Mouse (Mus musculus) ES-E14 (cell line): ENCODE data around the gene Rasa3. TPM values are rescaled to one million over a fixed set of nuclear protein-coding genes. Genes with fewer than 3 reads are reported as not detected.

Source experiments
- DNase-seq: peaks from one replicate; pipeline ENCODE4 v3.0.0-alpha.2; 2013; ENCODE audit warnings: low read depth, low spot score
- H3K27ac ChIP-seq: 2 replicates; pipeline ENCODE4 v1.5.1; 2012; ENCODE audit warnings: low read depth, mild to moderate bottlenecking, low read length, moderate library complexity, mixed read lengths; ENCODE audit not compliant: poor library complexity, insufficient read depth, severe bottlenecking
- H3K36me3 ChIP-seq: 2 replicates; pipeline ENCODE4 v1.6.1; 2012; ENCODE audit warnings: mild to moderate bottlenecking, low read length, moderate library complexity, mixed read lengths; ENCODE audit not compliant: control insufficient read depth, poor library complexity, insufficient read depth, severe bottlenecking
- H3K4me1 ChIP-seq, 2 experiments: fragments of 150-350 bp in 1 of 2; sonication (generic) in 1 of 2; 2 replicates each; pipeline ENCODE4 v1.6.1; 2012; ENCODE audit warnings: low read length in 2 of 2, mild to moderate bottlenecking in 1 of 2, mixed read lengths in 1 of 2; ENCODE audit not compliant: control insufficient read depth in 2 of 2, insufficient read depth in 2 of 2, poor library complexity in 1 of 2
- H3K4me3 ChIP-seq, 2 experiments: fragments of 150-350 bp in 1 of 2; sonication (generic) in 1 of 2; 2 replicates each; pipeline ENCODE4 v1.5.1; 2012; ENCODE audit warnings: low read length in 2 of 2, low read depth in 1 of 2, mild to moderate bottlenecking in 1 of 2, mixed read lengths in 1 of 2; ENCODE audit not compliant: insufficient read depth in 1 of 2, poor library complexity in 1 of 2, severe bottlenecking in 1 of 2
- H3K9ac ChIP-seq: 2 replicates; pipeline ENCODE4 v1.6.1; 2012; ENCODE audit warnings: low read depth, mild to moderate bottlenecking, low read length, mixed read lengths; ENCODE audit not compliant: poor library complexity, insufficient read depth, severe bottlenecking
- H3K9me3 ChIP-seq: fragments of 150-350 bp; sonication (generic); 2 replicates; pipeline ENCODE4 v1.6.1; 2012; ENCODE audit warnings: low read depth, mild to moderate bottlenecking, low read length; ENCODE audit not compliant: control insufficient read depth, insufficient read depth
- CHD2 ChIP-seq: IDR thresholded peaks from 2 replicates; pipeline ENCODE4 v1.6.1; 2014; ENCODE audit warnings: mild to moderate bottlenecking, low read depth, low read length, inconsistent platforms
- HCFC1 ChIP-seq: IDR thresholded peaks from 2 replicates; pipeline ENCODE4 v1.6.1; 2012; ENCODE audit warnings: low read length, inconsistent platforms, borderline replicate concordance; ENCODE audit not compliant: insufficient read depth
- MAFK ChIP-seq: IDR thresholded peaks from 2 replicates; pipeline ENCODE4 v1.6.1; 2014; ENCODE audit warnings: mild to moderate bottlenecking, low read depth, low read length, inconsistent platforms; ENCODE audit not compliant: insufficient read depth
- ZC3H11A ChIP-seq: IDR thresholded peaks from 2 replicates; pipeline ENCODE4 v1.6.1; 2012; ENCODE audit warnings: low read depth, mild to moderate bottlenecking, inconsistent platforms, low read length, borderline replicate concordance
- ZNF384 ChIP-seq: IDR thresholded peaks from 2 replicates; pipeline ENCODE4 v1.6.1; 2012; ENCODE audit warnings: low read depth, low read length, inconsistent platforms
- in situ Hi-C, 2 experiments: fragments of 600-800 bp; cut with MboI; formaldehyde crosslinking; loops; one replicate each; pipeline ENCODE4 v1.15.1; 2025; ENCODE audit warnings: low sequenced_read_pairs in 2 of 2, inconsistent platforms in 1 of 2; ENCODE audit not compliant: unreplicated experiment in 2 of 2
- total RNA-seq: library from RNA; depleted of rRNA; stranded (reverse); fragments of 300-350 nt; gene quantifications from 2 replicates; pipeline ENCODE4 v1.2.3, GENCODE M21; 2012

Rasa3 gene
- total RNA-seq, 1 experiment = 14.4 TPM

DNA sequence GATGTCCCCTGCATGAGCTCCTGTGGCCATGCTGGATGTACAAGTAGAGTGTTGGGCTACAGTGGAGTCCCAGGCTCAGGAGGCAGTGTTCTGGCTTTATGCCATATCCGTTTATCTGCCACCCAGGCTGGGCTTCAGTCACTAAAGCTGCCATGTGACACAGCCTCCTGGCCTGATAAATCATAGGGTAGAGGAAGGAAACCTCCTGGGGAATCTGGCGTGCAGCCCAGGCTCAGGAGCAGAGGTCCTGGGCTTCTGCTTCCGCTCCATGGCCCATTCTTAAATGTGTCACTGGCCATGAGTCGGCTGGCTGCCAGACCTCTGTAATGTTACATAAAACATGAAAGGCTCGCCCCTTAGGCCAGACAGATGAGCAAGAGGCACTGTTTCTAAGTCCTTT lies 146.5 kb downstream of the Rasa3 start:
- Histone ChIP-seq H3K9me3 (no peaks in the 10 kb centered on the region), H3K4me1 (no peaks in the 10 kb centered on the region), H3K9ac (no peak overlapping the region), H3K4me3 (no peak overlapping the region), H3K36me3 (no peaks in the 10 kb centered on the region), H3K27ac (no peak overlapping the region)
- DNase-seq = no peak
- in situ Hi-C loops = no loop called here
- TF ChIP-seq MAFK = no peak
- TF ChIP-seq HCFC1 = no peak
- no peak for TF ChIP-seq ZNF384

DNA sequence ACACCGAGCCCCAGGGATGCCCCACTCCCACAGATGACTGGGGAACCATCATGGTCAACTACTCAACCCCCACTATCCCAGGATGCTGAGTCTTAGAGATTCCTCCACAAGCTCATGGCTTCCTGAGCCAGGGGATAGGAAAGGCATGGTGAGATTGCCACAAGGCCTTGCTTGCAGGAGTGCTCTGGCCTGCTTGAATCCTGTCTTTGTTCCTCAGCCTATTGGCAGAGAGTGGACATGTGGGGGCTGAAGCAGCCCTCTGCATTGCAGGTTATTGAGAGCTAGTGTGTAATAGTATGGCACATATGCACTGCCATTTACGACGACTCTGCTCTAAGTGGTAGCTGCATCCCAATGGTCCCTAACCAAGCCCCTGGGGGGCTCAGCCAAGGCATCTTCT lies 147.0 kb downstream of the Rasa3 start:
- no peak for DNase-seq
- no peak overlapping the region for H3K9ac ChIP-seq
- in situ Hi-C loops = no loop called here

DNA sequence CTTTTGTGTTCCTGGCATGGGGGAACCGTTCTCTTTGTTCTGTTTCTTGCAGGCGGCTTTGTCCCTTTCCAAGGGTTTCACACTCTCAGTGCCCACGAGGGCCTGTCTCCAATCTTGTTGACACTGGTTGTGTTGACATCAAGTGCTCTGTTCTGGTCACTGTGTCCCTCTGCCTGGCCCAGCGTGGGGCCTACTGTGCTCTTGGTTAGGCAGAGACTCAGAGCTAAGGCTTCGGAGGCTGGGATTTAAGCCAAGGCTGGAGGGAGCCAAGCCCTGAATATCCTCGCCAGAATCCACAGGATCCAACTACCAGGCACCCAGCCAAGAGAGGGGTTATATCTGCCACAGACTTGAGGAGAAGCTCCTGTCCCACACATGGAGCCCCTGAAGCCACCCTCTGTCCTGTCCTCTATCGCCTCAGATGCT lies 147.5 kb downstream of the Rasa3 start:
- Histone ChIP-seq H3K4me1 (no peaks in the 10 kb centered on the region), H3K4me3 (no peak overlapping the region), H3K9ac (no peak overlapping the region), H3K36me3 (no peaks in the 10 kb centered on the region), H3K9me3 (no peaks in the 10 kb centered on the region), H3K27ac (no peak overlapping the region)
- in situ Hi-C loops = no loop called here
- TF ChIP-seq ZC3H11A (no peak), CHD2 (no peak), MAFK (no peak), ZNF384 (no peak)
- no peak for DNase-seq

More for the DNA sequence above, 147.0 kb downstream of the Rasa3 start:
- Histone ChIP-seq H3K27ac (no peak overlapping the region), H3K36me3 (no peaks in the 10 kb centered on the region), H3K4me1 (no peaks in the 10 kb centered on the region), H3K4me3 (no peak overlapping the region), H3K9me3 (no peaks in the 10 kb centered on the region)
- TF ChIP-seq ZNF384 = no peak
- no peak for TF ChIP-seq CHD2
- no peak for TF ChIP-seq HCFC1
- TF ChIP-seq ZC3H11A = no peak
- TF ChIP-seq MAFK = no peak

DNA sequence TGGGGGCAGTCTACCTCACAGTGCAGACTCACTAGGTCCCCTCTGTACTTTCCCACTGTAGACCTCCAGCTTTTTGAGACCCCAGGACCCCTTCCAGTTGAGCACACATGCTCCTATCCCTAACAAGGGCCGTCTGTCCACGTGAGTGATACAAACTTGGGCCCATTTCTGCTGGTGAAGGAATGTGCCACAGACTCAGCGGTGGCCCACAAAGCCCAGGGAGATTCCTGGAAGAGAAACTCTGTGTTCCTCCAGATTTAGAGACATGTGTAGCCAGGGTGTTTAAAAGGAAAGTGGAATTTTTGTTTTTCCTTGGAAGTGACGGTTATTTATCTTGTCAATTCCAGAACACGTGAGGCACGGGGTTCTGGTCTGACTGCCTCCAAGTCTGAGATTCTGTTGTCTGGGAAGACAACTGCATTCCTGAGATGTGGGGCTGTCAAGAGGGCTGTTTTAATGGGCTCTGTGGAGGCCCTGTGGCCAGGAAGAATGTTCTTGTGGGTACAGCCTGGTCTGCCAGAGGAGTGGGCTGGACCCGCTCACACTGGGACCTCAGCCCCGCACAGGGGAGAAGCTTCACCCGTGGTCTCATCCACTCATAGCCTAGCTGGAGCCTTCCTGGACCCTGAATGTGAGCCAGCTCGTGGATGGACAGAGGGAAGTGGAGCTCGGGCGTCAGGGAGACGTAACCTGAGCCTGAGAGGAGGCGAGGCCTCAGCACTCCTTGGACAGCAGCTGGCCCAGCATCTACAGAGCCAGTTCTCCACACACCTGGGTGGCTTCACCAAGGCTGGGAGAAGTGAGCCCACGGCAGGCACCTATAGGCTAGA lies 148.2 kb downstream of the Rasa3 start:
- Histone ChIP-seq H3K9me3 (no peaks in the 10 kb centered on the region), H3K36me3 (no peaks in the 10 kb centered on the region), H3K4me3 (no peak overlapping the region), H3K27ac (no peak overlapping the region), H3K9ac (no peak overlapping the region), H3K4me1 (no peaks in the 10 kb centered on the region)
- DNase-seq = no peak
- TF ChIP-seq CHD2 = no peak
- no peak for TF ChIP-seq ZNF384
- no peak for TF ChIP-seq HCFC1
- TF ChIP-seq ZC3H11A = no peak
- TF ChIP-seq MAFK = no peak
- in situ Hi-C loops = no loop called here

DNA sequence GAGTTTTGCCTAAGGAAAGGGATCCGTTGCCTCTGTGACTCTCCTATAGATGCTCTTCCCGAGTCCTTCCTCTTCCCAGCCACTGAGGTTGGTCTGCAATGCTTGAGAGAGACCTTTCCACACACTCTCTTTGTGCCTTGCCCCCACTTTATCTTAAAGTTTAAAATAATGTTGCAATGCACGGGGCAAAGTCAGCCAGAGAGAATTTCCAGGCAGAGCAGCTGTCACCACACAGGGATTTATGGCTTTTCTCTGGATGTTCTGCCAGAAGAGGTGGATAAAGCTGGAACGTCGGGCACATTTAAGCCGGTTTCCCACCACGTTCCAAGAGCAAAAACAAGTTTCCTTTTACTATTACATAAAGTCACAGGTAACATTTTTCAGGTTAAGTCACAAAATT lies 156.0 kb downstream of the Rasa3 start:
- H3K27ac ChIP-seq = no peak overlapping the region
- H3K9ac ChIP-seq = no peak overlapping the region
- H3K36me3 ChIP-seq = no peaks in the 10 kb centered on the region
- no peak overlapping the region for H3K4me3 ChIP-seq
- H3K9me3 ChIP-seq = no peaks in the 10 kb centered on the region
- in situ Hi-C loops = no loop called here
- TF ChIP-seq ZNF384 (no peak), HCFC1 (no peak), MAFK (no peak), CHD2 (no peak), ZC3H11A (no peak)
- no peak for DNase-seq
- no peaks in the 10 kb centered on the region for H3K4me1 ChIP-seq
